Mouse (Mus musculus) lung, postnatal 25 days (tissue): Measurements from ENCODE around the gene Laptm5.

Experiments used
- DNase-seq: peaks from one replicate; pipeline ENCODE4 v3.0.0; 2022; ENCODE audit warnings: low spot score

The Laptm5 gene

GRCm38 (mm10) chr4:130899383-130899781, 13.5 kb upstream of the Laptm5 start:
- DNase-seq = no peak

- peak; percentile 31 for DNase-seq
Observed at GRCm38 (mm10) chr4:130899782-130900427, 13.0 kb upstream of the Laptm5 start.

GRCm38 (mm10) chr4:130900746-130901145, 12.2 kb upstream of the Laptm5 start:
- DNase-seq = no peak

GRCm38 (mm10) chr4:130902289-130902781, 10.6 kb upstream of the Laptm5 start:
- no peak for DNase-seq

GRCm38 (mm10) chr4:130905025-130905424, 7.9 kb upstream of the Laptm5 start:
- no peak for DNase-seq

GRCm38 (mm10) chr4:130905882-130906281, 7.0 kb upstream of the Laptm5 start:
- no peak for DNase-seq

- no peak for DNase-seq
Observed at GRCm38 (mm10) chr4:130906296-130906695, 6.6 kb upstream of the Laptm5 start.

- no peak for DNase-seq
Observed at GRCm38 (mm10) chr4:130907200-130908069, 5.5 kb upstream of the Laptm5 start.

- no peak for DNase-seq
Observed at GRCm38 (mm10) chr4:130908133-130908532, 4.8 kb upstream of the Laptm5 start.

GRCm38 (mm10) chr4:130909167-130909874, 3.6 kb upstream of the Laptm5 start:
- DNase-seq = no peak

GRCm38 (mm10) chr4:130910666-130911065, 2.3 kb upstream of the Laptm5 start:
- no peak for DNase-seq

- DNase-seq = no peak
Observed at GRCm38 (mm10) chr4:130912626-130913025, 299 bp upstream of the Laptm5 start.

- DNase-seq = no peak
Observed at GRCm38 (mm10) chr4:130913511-130913910, 586 bp downstream of the Laptm5 start.

- peak; percentile 57 for DNase-seq
Observed at GRCm38 (mm10) chr4:130914011-130914410, 1.1 kb downstream of the Laptm5 start.

GRCm38 (mm10) chr4:130914527-130914926, 1.6 kb downstream of the Laptm5 start:
- no peak for DNase-seq

GRCm38 (mm10) chr4:130915006-130915667, 2.2 kb downstream of the Laptm5 start:
- DNase-seq = no peak

GRCm38 (mm10) chr4:130915668-130916035, 2.7 kb downstream of the Laptm5 start:
- DNase-seq = peak; percentile 34

GRCm38 (mm10) chr4:130916639-130917038, 3.7 kb downstream of the Laptm5 start:
- no peak for DNase-seq

- DNase-seq = peak; percentile 35
Observed at GRCm38 (mm10) chr4:130917564-130917963, 4.6 kb downstream of the Laptm5 start.

GRCm38 (mm10) chr4:130918805-130919749, 6.2 kb downstream of the Laptm5 start:
- DNase-seq = no peak
